Mouse (Mus musculus) ES-Bruce4 (cell line): ENCODE results near the gene Cttn. TPM values are rescaled to one million over a fixed set of nuclear protein-coding genes. Genes with fewer than 3 reads are reported as not detected.

Experiments
- H3K27ac ChIP-seq: 2 replicates; pipeline ENCODE4 v1.5.1; 2012; ENCODE audit warnings: low read length, inconsistent platforms; ENCODE audit not compliant: insufficient read depth
- H3K27me3 ChIP-seq: 2 replicates; pipeline ENCODE4 v1.6.1; 2012; ENCODE audit warnings: mild to moderate bottlenecking, low read length, inconsistent platforms; ENCODE audit not compliant: control insufficient read depth, poor library complexity, insufficient read depth, severe bottlenecking
- H3K36me3 ChIP-seq: 2 replicates; pipeline ENCODE4 v1.6.1; 2012; ENCODE audit warnings: inconsistent platforms, mild to moderate bottlenecking, low read length, moderate library complexity; ENCODE audit not compliant: control insufficient read depth, poor library complexity, insufficient read depth, severe bottlenecking
- H3K4me1 ChIP-seq: one replicate; pipeline ENCODE4 v1.8.1; 2011; ENCODE audit warnings: low read length; ENCODE audit not compliant: control insufficient read depth, insufficient read depth
- H3K4me3 ChIP-seq: 2 replicates; pipeline ENCODE4 v1.5.1; 2011; ENCODE audit warnings: low read depth, mild to moderate bottlenecking, low read length
- H3K9ac ChIP-seq: 2 replicates; pipeline ENCODE4 v1.6.1; 2012; ENCODE audit warnings: low read depth, mild to moderate bottlenecking, inconsistent platforms; ENCODE audit not compliant: poor library complexity, severe bottlenecking
- H3K9me3 ChIP-seq: replicated peaks from 2 replicates; pipeline ENCODE4 v1.6.1; 2012; ENCODE audit warnings: mild to moderate bottlenecking, low read length, inconsistent platforms; ENCODE audit not compliant: control insufficient read depth, poor library complexity, insufficient read depth, severe bottlenecking
- CTCF ChIP-seq: IDR thresholded peaks from one replicate; pipeline ENCODE4 v1.8.1; 2011; ENCODE audit warnings: low read depth, low read length
- EP300 ChIP-seq: IDR thresholded peaks from 2 replicates; pipeline ENCODE4 v1.6.1; 2011; ENCODE audit warnings: low read depth, low read length; ENCODE audit not compliant: insufficient read depth
- POLR2A ChIP-seq: IDR thresholded peaks from one replicate; pipeline ENCODE4 v1.8.1; 2011; ENCODE audit warnings: low read length; ENCODE audit not compliant: insufficient read depth
- polyA plus RNA-seq: library from polyadenylated mRNA; stranded (reverse); fragments of >200 nt; gene quantifications from 2 replicates; pipeline ENCODE4 v1.2.4, GENCODE M21; 2011; ENCODE audit warnings: low read depth; ENCODE audit not compliant: missing spikeins, insufficient read depth, insufficient read length

Gene Cttn
- polyA plus RNA-seq, 1 experiment, result 162 TPM

DNA sequence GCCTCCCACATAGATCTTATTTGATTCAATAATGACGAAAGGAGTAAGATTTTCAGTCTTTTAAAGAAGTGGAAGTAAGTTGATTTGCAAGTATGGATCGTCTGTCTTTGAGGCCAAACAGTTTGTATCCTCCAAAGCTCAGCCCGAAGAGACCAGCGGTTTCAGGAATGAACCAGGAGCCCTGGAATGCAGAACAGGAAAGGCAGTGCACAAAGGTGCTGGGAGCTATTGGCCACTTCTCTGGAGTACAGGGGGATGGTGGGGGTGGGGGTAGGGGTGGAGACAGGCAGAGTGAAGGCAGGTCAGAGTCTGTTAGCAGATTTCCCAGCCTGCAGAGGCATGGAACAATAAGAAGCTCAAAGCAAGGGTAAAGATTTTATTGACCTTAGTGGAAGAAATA lies 2.7 kb upstream of the Cttn start:
- no peak overlapping the region for H3K9ac ChIP-seq
- H3K9me3 ChIP-seq, result no peaks in the 10 kb centered on the region
- H3K27me3 ChIP-seq, result no peaks in the 10 kb centered on the region
- no peaks in the 10 kb centered on the region for H3K36me3 ChIP-seq
- H3K4me1 ChIP-seq, result peaks cover 5% of the 10 kb centered on the region
- no peak overlapping the region for H3K4me3 ChIP-seq
- peak overlapping the region; percentile 62 for H3K27ac ChIP-seq
- no peak for TF ChIP-seq EP300
- TF ChIP-seq CTCF, result no peak
- no peak for TF ChIP-seq POLR2A

DNA sequence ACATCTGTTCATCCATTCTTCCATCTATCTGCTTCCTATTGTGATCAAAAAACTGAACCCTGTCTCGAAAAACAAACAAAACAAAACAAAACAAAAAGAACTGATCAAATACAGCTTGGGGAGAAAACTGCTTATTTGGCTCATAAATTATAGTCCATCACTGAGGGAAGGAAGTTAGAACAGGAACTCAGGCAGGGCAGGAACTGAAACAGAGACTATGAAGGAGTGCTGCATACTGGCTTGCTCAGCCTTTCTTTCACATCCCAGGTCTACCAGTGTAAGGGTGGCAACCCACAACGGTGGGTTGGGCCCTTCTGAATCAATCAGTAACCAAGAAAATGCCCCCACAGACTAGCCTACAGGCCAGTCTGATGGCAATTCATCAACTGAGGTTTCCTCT lies 294 bp upstream of the Cttn start:
- Histone ChIP-seq H3K9me3 (no peaks in the 10 kb centered on the region), H3K27me3 (no peaks in the 10 kb centered on the region), H3K36me3 (no peaks in the 10 kb centered on the region), H3K27ac (0 out of 2 replicates have a peak overlapping the region, but pooled peaks have one; percentile 19), H3K9ac (peak overlapping the region; percentile 85; the same call in 1 of the 2 replicates), H3K4me1 (peaks cover 6% of the 10 kb centered on the region), H3K4me3 (no peak overlapping the region)
- TF ChIP-seq EP300 (no peak), POLR2A (no peak), CTCF (no peak)

DNA sequence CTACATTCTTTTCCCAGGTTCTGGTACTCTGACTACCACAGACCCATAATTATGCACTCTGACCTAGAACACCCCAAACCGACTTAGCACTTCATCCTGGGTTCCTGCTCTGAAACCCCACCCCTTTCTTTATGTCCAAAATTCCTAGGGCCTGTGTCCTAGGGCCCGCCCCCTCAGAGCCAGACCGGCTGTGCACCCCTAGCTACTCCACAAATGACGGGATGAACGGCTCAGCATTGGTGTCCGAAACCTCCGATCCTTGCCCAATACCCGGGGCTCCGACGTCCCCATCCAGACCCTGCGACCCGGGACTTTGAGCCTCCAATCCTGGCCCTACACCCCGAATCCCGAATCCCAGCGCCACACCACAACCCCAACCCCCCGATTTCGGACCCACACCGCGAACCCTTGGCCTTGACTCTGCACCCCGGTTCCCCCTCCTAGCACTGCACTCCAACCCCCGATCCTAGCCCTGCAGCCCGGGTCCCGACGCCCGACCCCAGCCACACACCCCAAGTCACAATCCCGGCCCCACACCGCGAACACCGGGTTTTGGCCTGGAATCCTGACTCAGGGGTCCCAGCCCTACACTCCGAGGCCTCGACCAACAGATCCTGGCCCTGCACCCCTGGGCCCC lies 783 bp downstream of the Cttn start:
- TF ChIP-seq POLR2A, result no peak
- TF ChIP-seq EP300, result no peak
- no peak for TF ChIP-seq CTCF
- peak overlapping the region; percentile 85 for H3K9ac ChIP-seq
- peaks cover 6% of the 10 kb centered on the region for H3K4me1 ChIP-seq
- peak overlapping the region; percentile 84 for H3K4me3 ChIP-seq
- 0 out of 2 replicates have a peak, but pooled peaks cover 2% of the 10 kb centered on the region for H3K36me3 ChIP-seq
- H3K9me3 ChIP-seq, result no peaks in the 10 kb centered on the region
- no peaks in the 10 kb centered on the region for H3K27me3 ChIP-seq
- no peak overlapping the region for H3K27ac ChIP-seq

DNA sequence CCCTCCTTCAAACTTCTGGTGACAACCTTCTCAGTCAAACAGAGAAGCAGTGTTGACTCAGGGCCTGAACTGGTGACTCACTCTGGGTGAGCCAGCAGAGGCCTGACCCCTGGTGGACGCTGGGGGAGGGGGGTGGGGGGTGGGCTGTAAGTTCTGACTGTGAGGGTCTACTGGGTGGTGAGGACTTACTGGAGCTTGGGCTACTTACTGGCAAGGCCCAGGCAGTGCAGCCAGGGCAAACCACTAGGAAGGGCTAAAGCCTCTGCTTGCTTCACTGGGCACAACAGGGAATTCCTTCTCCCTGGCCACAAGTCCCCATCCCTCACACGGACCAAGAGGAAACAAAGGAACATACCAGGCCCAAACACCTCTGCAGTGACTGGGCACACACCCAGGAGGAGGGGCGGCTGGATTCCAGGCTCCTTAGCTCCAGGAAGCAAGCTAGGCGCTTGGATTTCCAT lies 1.6 kb downstream of the Cttn start:
- TF ChIP-seq CTCF (no peak), POLR2A (no peak), EP300 (no peak)
- Histone ChIP-seq H3K4me1 (peaks cover 4% of the 10 kb centered on the region), H3K36me3 (peaks cover 2% of the 10 kb centered on the region; the same call in 1 of the 2 replicates), H3K4me3 (peak overlapping the region; percentile 84; the same call in 1 of the 2 replicates), H3K27me3 (no peaks in the 10 kb centered on the region), H3K27ac (no peak overlapping the region), H3K9me3 (no peaks in the 10 kb centered on the region), H3K9ac (peak overlapping the region; percentile 85)

DNA sequence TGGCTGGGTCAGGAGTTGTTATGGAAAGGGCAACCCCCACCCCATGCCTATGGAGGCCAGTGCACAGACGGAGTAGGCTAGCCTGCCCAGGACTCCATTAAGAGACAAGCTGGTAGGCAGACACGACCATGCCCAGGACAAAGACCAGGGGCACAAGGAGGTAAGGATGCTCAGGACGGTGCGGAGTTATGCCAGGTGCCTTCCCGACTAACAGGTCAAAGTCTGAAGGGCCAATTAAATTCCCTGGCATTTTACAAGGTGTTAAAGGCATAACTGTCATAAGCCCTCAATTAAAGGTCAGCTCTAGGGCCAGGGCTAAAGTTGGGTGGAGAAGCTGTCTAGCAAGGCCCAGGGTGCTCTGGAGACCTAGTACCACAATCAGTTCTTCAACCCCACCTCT lies 2.1 kb downstream of the Cttn start:
- no peak overlapping the region for H3K9ac ChIP-seq
- H3K4me3 ChIP-seq, result no peak overlapping the region
- peaks cover 2% of the 10 kb centered on the region; the same call in 1 of the 2 replicates for H3K36me3 ChIP-seq
- no peak for TF ChIP-seq POLR2A
- TF ChIP-seq CTCF, result no peak
- TF ChIP-seq EP300, result no peak
- no peak overlapping the region for H3K27ac ChIP-seq
- peaks cover 4% of the 10 kb centered on the region for H3K4me1 ChIP-seq
- no peaks in the 10 kb centered on the region for H3K9me3 ChIP-seq
- H3K27me3 ChIP-seq, result no peaks in the 10 kb centered on the region

DNA sequence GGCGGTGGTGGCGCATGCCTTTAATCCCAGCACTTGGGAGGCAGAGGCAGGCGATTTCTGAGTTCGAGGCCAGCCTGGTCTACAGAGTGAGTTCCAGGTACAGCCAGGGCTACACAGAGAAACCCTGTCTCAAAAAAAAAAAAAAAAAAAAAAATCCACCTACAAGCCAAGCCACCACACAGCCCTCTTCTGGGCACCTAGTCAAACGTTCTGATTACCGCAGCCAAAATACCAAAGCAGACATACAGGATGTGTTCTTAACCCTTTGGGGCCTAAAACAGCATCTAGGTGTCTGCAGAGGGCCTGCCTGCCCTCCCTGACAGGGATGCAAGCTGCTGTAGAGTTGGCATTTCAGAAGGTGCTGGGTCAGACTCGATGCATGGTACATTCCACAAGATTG lies 8.2 kb downstream of the Cttn start:
- no peak overlapping the region for H3K4me3 ChIP-seq
- H3K27me3 ChIP-seq, result no peaks in the 10 kb centered on the region
- H3K27ac ChIP-seq, result no peak overlapping the region
- peaks cover 39% of the 10 kb centered on the region for H3K36me3 ChIP-seq
- H3K4me1 ChIP-seq, result no peaks in the 10 kb centered on the region
- no peak for TF ChIP-seq POLR2A
- TF ChIP-seq EP300, result no peak
- no peak for TF ChIP-seq CTCF
- no peak overlapping the region for H3K9ac ChIP-seq
- no peaks in the 10 kb centered on the region for H3K9me3 ChIP-seq
